Mouse (Mus musculus) kidney, adult 2 months (tissue): ENCODE results near the gene Ldhb. TPM values are rescaled to one million over a fixed set of nuclear protein-coding genes. Genes with fewer than 3 reads are reported as not detected.
A peak's percentile ranks its signal among the peaks of the same experiment; 100 is the strongest.

Experiments used
- DNase-seq: peaks from one replicate; pipeline ENCODE4 v3.0.0; 2021
- H3K27ac ChIP-seq: fragments of 200-500 bp; 2 replicates; pipeline ENCODE4 v1.5.1; 2012; ENCODE audit warnings: low read depth, low read length, control low read depth, inconsistent platforms; ENCODE audit not compliant: insufficient read depth
- H3K27me3 ChIP-seq: fragments of 200-500 bp; replicated peaks from 2 replicates; pipeline ENCODE4 v1.6.1; 2012; ENCODE audit warnings: mild to moderate bottlenecking, moderate library complexity, low read length, inconsistent platforms; ENCODE audit not compliant: control insufficient read depth, insufficient read depth
- H3K36me3 ChIP-seq: fragments of 200-500 bp; 2 replicates; pipeline ENCODE4 v1.6.1; 2012; ENCODE audit warnings: mild to moderate bottlenecking, moderate library complexity, low read length, inconsistent platforms; ENCODE audit not compliant: control insufficient read depth, insufficient read depth
- H3K4me1 ChIP-seq: fragments of 200-500 bp; 2 replicates; pipeline ENCODE4 v1.6.1; 2011; ENCODE audit warnings: low read length; ENCODE audit not compliant: control insufficient read depth, insufficient read depth
- H3K4me3 ChIP-seq: fragments of 200-500 bp; 2 replicates; pipeline ENCODE4 v1.5.1; 2011; ENCODE audit warnings: mild to moderate bottlenecking, low read depth, low read length, control low read depth; ENCODE audit not compliant: insufficient read depth
- CTCF ChIP-seq: fragments of 200-500 bp; conservative IDR thresholded peaks from 2 replicates; pipeline ENCODE4 v1.5.1; 2011; ENCODE audit warnings: low read depth, mild to moderate bottlenecking, control low read depth, low read length, moderate library complexity, mixed read lengths; ENCODE audit not compliant: insufficient read depth, insufficient read length
- POLR2A ChIP-seq: fragments of 200-500 bp; IDR thresholded peaks from one replicate; pipeline ENCODE4 v1.6.1; 2011; ENCODE audit warnings: low read depth, low read length, control low read depth
- WGBS: fragments of 180-500 bp; shearing (Covaris S2); methylation state at CpG from one replicate; pipeline ENCODE4 v1.1.7; 2018; 5-methylcytosine and 5-hydroxymethylcytosine counted together
- polyA plus RNA-seq: library from polyadenylated mRNA; depleted of rRNA; stranded (reverse); fragments of >200 nt; gene quantifications from 2 replicates; pipeline ENCODE4 v1.2.3, GENCODE M21; 2012

The Ldhb gene
- polyA plus RNA-seq, 1 experiment = 2,340 TPM

GRCm38 (mm10) chr6:142471141-142471540 is 36.6 kb downstream of the Ldhb start:
- no peaks in the 10 kb centered on the region for H3K27me3 ChIP-seq
- H3K4me3 ChIP-seq = no peak overlapping the region
- H3K4me1 ChIP-seq = no peaks in the 10 kb centered on the region
- no peaks in the 10 kb centered on the region for H3K36me3 ChIP-seq
- no peak for DNase-seq
- no peak overlapping the region for H3K27ac ChIP-seq
- TF ChIP-seq CTCF (no peak), POLR2A (no peak)
- WGBS = 87% methylated on average over 8 of the region's 8 CpGs

GRCm38 (mm10) chr6:142469602-142470001 is 38.2 kb downstream of the Ldhb start:
- DNase-seq = peak; percentile 21

GRCm38 (mm10) chr6:142462194-142462593 is 45.6 kb downstream of the Ldhb start:
- Histone ChIP-seq H3K4me3 (no peak overlapping the region), H3K4me1 (no peaks in the 10 kb centered on the region), H3K27ac (no peak overlapping the region), H3K27me3 (no peaks in the 10 kb centered on the region), H3K36me3 (no peaks in the 10 kb centered on the region)
- WGBS = 88% methylated on average over 6 of the region's 6 CpGs
- no peak for DNase-seq
- no peak for TF ChIP-seq POLR2A
- TF ChIP-seq CTCF = no peak

More at GRCm38 (mm10) chr6:142469602-142470001, 38.2 kb downstream of the Ldhb start:
- Histone ChIP-seq H3K4me1 (no peaks in the 10 kb centered on the region), H3K27me3 (no peaks in the 10 kb centered on the region), H3K36me3 (no peaks in the 10 kb centered on the region), H3K27ac (no peak overlapping the region), H3K4me3 (no peak overlapping the region)
- TF ChIP-seq CTCF (peak; percentile 54), POLR2A (no peak)
- 55% methylated on average over 4 of the region's 4 CpGs for WGBS

- 73% methylated on average over 14 of the region's 14 CpGs for WGBS
- no peaks in the 10 kb centered on the region for H3K4me1 ChIP-seq
- no peak overlapping the region for H3K27ac ChIP-seq
These were observed 48.6 kb downstream of the Ldhb start for GRCm38 (mm10) chr6:142459017-142459678.

GRCm38 (mm10) chr6:142458010-142458409 is 49.7 kb downstream of the Ldhb start:
- no peaks in the 10 kb centered on the region for H3K36me3 ChIP-seq
- H3K4me1 ChIP-seq = no peaks in the 10 kb centered on the region
- 53% methylated on average over 7 of the region's 7 CpGs for WGBS
- no peak overlapping the region for H3K27ac ChIP-seq
- no peaks in the 10 kb centered on the region for H3K27me3 ChIP-seq
- TF ChIP-seq CTCF = no peak
- TF ChIP-seq POLR2A = no peak
- no peak for DNase-seq
- H3K4me3 ChIP-seq = no peak overlapping the region

More at GRCm38 (mm10) chr6:142459017-142459678, 48.6 kb downstream of the Ldhb start:
- H3K4me3 ChIP-seq = no peak overlapping the region
- no peaks in the 10 kb centered on the region for H3K27me3 ChIP-seq
- no peak for TF ChIP-seq POLR2A
- no peak for TF ChIP-seq CTCF
- DNase-seq = no peak
- no peaks in the 10 kb centered on the region for H3K36me3 ChIP-seq

GRCm38 (mm10) chr6:142455314-142455996 is 52.3 kb downstream of the Ldhb start:
- Histone ChIP-seq H3K27me3 (no peaks in the 10 kb centered on the region), H3K36me3 (no peaks in the 10 kb centered on the region), H3K4me3 (no peak overlapping the region), H3K27ac (no peak overlapping the region), H3K4me1 (no peaks in the 10 kb centered on the region)
- TF ChIP-seq POLR2A (no peak), CTCF (no peak)
- DNase-seq = no peak
- WGBS = 72% methylated on average over 7 of the region's 7 CpGs

- no peak for DNase-seq
- TF ChIP-seq CTCF = no peak
- TF ChIP-seq POLR2A = no peak
- Histone ChIP-seq H3K36me3 (no peaks in the 10 kb centered on the region), H3K27me3 (no peaks in the 10 kb centered on the region), H3K4me3 (no peak overlapping the region), H3K27ac (no peak overlapping the region), H3K4me1 (no peaks in the 10 kb centered on the region)
- 78% methylated on average over 2 of the region's 2 CpGs for WGBS
These were observed 54.4 kb downstream of the Ldhb start for GRCm38 (mm10) chr6:142453311-142453710.
